Mouse (Mus musculus) skeletal muscle tissue, postnatal 0 days (tissue): ENCODE data around the gene Gm29133. TPM values are rescaled to one million over a fixed set of nuclear protein-coding genes. Genes with fewer than 3 reads are reported as not detected.

Experiments used
- polyA plus RNA-seq: library from polyadenylated mRNA; unstranded; fragments of >200 nt; fragmentation: Nextera tagmentation; extraction: Ambion mirVana; gene quantifications from 2 replicates; pipeline ENCODE4 v1.2.1, GENCODE M21; 2015

Gm29133 gene
- not detected in 2 replicates for polyA plus RNA-seq

GRCm38 (mm10) chr3:75747897-75748296 lies at the start of gene Gm29133:
Gm29133 (plus strand) TSS chr3:75748197.

Other genes with a start within 250 kb of the Gm29133 start
- 45.0 and 54.2 TPM in 2 replicates for gene Pdcd10, start 191.3 kb upstream of the Gm29133 start, polyA plus RNA-seq
- gene Serpini1, start 190.7 kb upstream of the Gm29133 start, polyA plus RNA-seq, result 1.00 and 1.0 TPM in 2 replicates
- 32.1 and 35.9 TPM in 2 replicates for gene Golim4, start 208.8 kb downstream of the Gm29133 start, polyA plus RNA-seq